Mouse (Mus musculus) ES-Bruce4 (cell line): ENCODE measurements around the gene Man2a2.

Experiments used
- CTCF ChIP-seq: IDR thresholded peaks from one replicate; pipeline ENCODE4 v1.8.1; 2011; ENCODE audit warnings: low read depth, low read length
- POLR2A ChIP-seq: IDR thresholded peaks from one replicate; pipeline ENCODE4 v1.8.1; 2011; ENCODE audit warnings: low read length; ENCODE audit not compliant: insufficient read depth

DNA sequence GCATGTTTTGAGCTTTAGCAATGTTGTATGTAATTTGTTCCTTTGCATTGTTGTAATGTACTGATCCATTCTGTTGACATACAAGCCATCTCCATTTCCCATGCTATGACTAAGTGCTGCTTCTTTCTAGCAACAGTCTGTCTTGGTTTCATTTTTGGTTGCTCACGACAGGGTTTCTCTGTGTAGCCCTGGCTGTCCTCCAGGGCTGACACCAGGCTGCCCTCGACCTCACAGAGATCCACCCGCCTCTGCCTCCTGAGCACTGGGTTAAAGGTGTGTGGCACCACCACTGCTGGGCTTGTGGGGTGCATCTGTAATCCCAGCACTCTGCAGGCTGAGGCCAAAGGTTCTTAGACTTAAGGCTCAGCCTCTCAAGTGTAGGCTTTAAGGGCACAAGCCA lies 71.6 kb downstream of the Man2a2 start:
- TF ChIP-seq CTCF, result no peak
- no peak for TF ChIP-seq POLR2A
